Mouse (Mus musculus) forebrain, embryonic 11.5 days (tissue): ENCODE measurements at regions not wholly inside any gene's neighbourhood (a gene's known extent, or its start where the extent isn't known, plus 50 kb on each side); places are given as distances from the start of the nearest gene placed in this dataset.

Source experiments
- ATAC-seq: fragments of 200-750 bp; cut with Nextera tagmentation; replicated peaks from 2 replicates; pipeline ENCODE4 v1.8.0; 2017; ENCODE audit warnings: moderate TSS enrichment; ENCODE audit not compliant: low FRiP score
- DNase-seq: peaks from one replicate; pipeline ENCODE4 v3.0.0-alpha.2; 2017; ENCODE audit warnings: low spot score
- H3K27ac ChIP-seq: fragments of 300-500 bp; sonication (generic); 2 replicates; pipeline ENCODE4 v1.5.1; 2014; ENCODE audit warnings: low read depth, low read length
- H3K27me3 ChIP-seq: fragments of 300-500 bp; sonication (generic); 2 replicates; pipeline ENCODE4 v1.6.1; 2014; ENCODE audit warnings: mild to moderate bottlenecking, low read length, mixed read lengths; ENCODE audit not compliant: control insufficient read depth, insufficient read depth
- H3K36me3 ChIP-seq: fragments of 300-500 bp; sonication (generic); 2 replicates; pipeline ENCODE4 v1.6.1; 2014; ENCODE audit warnings: mild to moderate bottlenecking, low read length, moderate library complexity, mixed read lengths; ENCODE audit not compliant: control insufficient read depth, insufficient read depth
- H3K4me1 ChIP-seq: fragments of 300-500 bp; sonication (generic); replicated peaks from 2 replicates; pipeline ENCODE4 v1.6.1; 2014; ENCODE audit warnings: low read length, mixed read lengths; ENCODE audit not compliant: control insufficient read depth, insufficient read depth
- H3K4me2 ChIP-seq: fragments of 300-500 bp; sonication (generic); 2 replicates; pipeline ENCODE4 v1.6.1; 2014; ENCODE audit warnings: low read depth, mild to moderate bottlenecking, low read length, moderate library complexity, mixed read lengths; ENCODE audit not compliant: severe bottlenecking
- H3K4me3 ChIP-seq: fragments of 300-500 bp; sonication (generic); 2 replicates; pipeline ENCODE4 v1.5.1; 2014; ENCODE audit warnings: low read depth, low read length
- H3K9ac ChIP-seq: fragments of 300-500 bp; sonication (generic); 2 replicates; pipeline ENCODE4 v1.6.1; 2014; ENCODE audit warnings: low read length
- H3K9me3 ChIP-seq: fragments of 300-500 bp; sonication (generic); 2 replicates; pipeline ENCODE4 v1.6.1; 2016; ENCODE audit warnings: low read length, mixed read lengths; ENCODE audit not compliant: control insufficient read depth
- WGBS: fragments of 180-500 bp; shearing (Covaris S2); extraction: QIAGEN DNeasy Blood & Tissue Kit; methylation state at CpG from one replicate; pipeline ENCODE4 v1.1.7; 2014; 5-methylcytosine and 5-hydroxymethylcytosine counted together

GRCm38 (mm10) chr15:91916946-91917345 is 78.9 kb downstream of the Smgc start:
- Histone ChIP-seq H3K9ac (no peak overlapping the region), H3K4me2 (no peak overlapping the region), H3K27me3 (no peaks in the 10 kb centered on the region), H3K4me3 (no peak overlapping the region), H3K27ac (no peak overlapping the region), H3K36me3 (no peaks in the 10 kb centered on the region), H3K4me1 (no peaks in the 10 kb centered on the region), H3K9me3 (no peaks in the 10 kb centered on the region)
- DNase-seq: no peak
- 63% methylated on average over 3 of the region's 3 CpGs for WGBS
- ATAC-seq: no peak

GRCm38 (mm10) chr15:91917877-91918276 is 79.8 kb downstream of the Smgc start:
- WGBS: 64% methylated on average over 4 of the region's 4 CpGs
- ATAC-seq: no peak
- Histone ChIP-seq H3K9me3 (no peaks in the 10 kb centered on the region), H3K4me2 (no peak overlapping the region), H3K4me3 (no peak overlapping the region), H3K27me3 (no peaks in the 10 kb centered on the region), H3K36me3 (no peaks in the 10 kb centered on the region), H3K9ac (no peak overlapping the region), H3K27ac (no peak overlapping the region), H3K4me1 (no peaks in the 10 kb centered on the region)
- DNase-seq: no peak

- no peak for DNase-seq
- no peak for ATAC-seq
Observed at GRCm38 (mm10) chr15:91924542-91924941, 86.5 kb downstream of the Smgc start.

GRCm38 (mm10) chr15:91927492-91927891 is 89.4 kb downstream of the Smgc start:
- Histone ChIP-seq H3K4me3 (no peak overlapping the region), H3K27ac (no peak overlapping the region)

More at GRCm38 (mm10) chr15:91924542-91924941, 86.5 kb downstream of the Smgc start:
- Histone ChIP-seq H3K27ac (no peak overlapping the region), H3K27me3 (no peaks in the 10 kb centered on the region), H3K36me3 (no peaks in the 10 kb centered on the region), H3K4me3 (no peak overlapping the region), H3K9ac (no peak overlapping the region), H3K4me1 (no peaks in the 10 kb centered on the region), H3K4me2 (no peak overlapping the region), H3K9me3 (no peaks in the 10 kb centered on the region)
- WGBS: 86% methylated on average over 4 of the region's 4 CpGs

GRCm38 (mm10) chr15:91928511-91928910 is 90.4 kb downstream of the Smgc start:
- ATAC-seq (no peak), DNase-seq (no peak)
- Histone ChIP-seq H3K4me2 (no peak overlapping the region), H3K27me3 (no peaks in the 10 kb centered on the region), H3K9ac (no peak overlapping the region), H3K36me3 (no peaks in the 10 kb centered on the region), H3K4me3 (no peak overlapping the region), H3K27ac (no peak overlapping the region), H3K4me1 (no peaks in the 10 kb centered on the region), H3K9me3 (no peaks in the 10 kb centered on the region)
- 70% methylated on average over 7 of the region's 7 CpGs for WGBS

More at GRCm38 (mm10) chr15:91927492-91927891, 89.4 kb downstream of the Smgc start:
- ATAC-seq (no peak), DNase-seq (peak; percentile 54)
- Histone ChIP-seq H3K4me2 (no peak overlapping the region), H3K9ac (no peak overlapping the region), H3K9me3 (no peaks in the 10 kb centered on the region), H3K27me3 (no peaks in the 10 kb centered on the region), H3K4me1 (no peaks in the 10 kb centered on the region), H3K36me3 (no peaks in the 10 kb centered on the region)
- 18% methylated on average over 3 of the region's 3 CpGs for WGBS

GRCm38 (mm10) chr15:91957273-91957672 is 93.7 kb upstream of the Cntn1 start:
- no peak overlapping the region for H3K4me3 ChIP-seq
- H3K27ac ChIP-seq: no peak overlapping the region
- H3K4me1 ChIP-seq: no peaks in the 10 kb centered on the region
- no peak overlapping the region for H3K9ac ChIP-seq
- H3K4me2 ChIP-seq: no peak overlapping the region
- DNase-seq: no peak
- no peak for ATAC-seq
- no peaks in the 10 kb centered on the region for H3K9me3 ChIP-seq
- WGBS: 79% methylated on average over 2 of the region's 2 CpGs
- H3K36me3 ChIP-seq: no peaks in the 10 kb centered on the region
- H3K27me3 ChIP-seq: no peaks in the 10 kb centered on the region

- ATAC-seq (no peak), DNase-seq (no peak)
- Histone ChIP-seq H3K36me3 (no peaks in the 10 kb centered on the region), H3K9me3 (no peaks in the 10 kb centered on the region), H3K27ac (no peak overlapping the region), H3K4me1 (no peaks in the 10 kb centered on the region), H3K4me3 (no peak overlapping the region), H3K4me2 (no peak overlapping the region), H3K27me3 (no peaks in the 10 kb centered on the region), H3K9ac (no peak overlapping the region)
- 83% methylated on average over 10 of the region's 10 CpGs for WGBS
Observed at GRCm38 (mm10) chr15:91965172-91965571, 85.8 kb upstream of the Cntn1 start.

GRCm38 (mm10) chr15:91969378-91969777 is 81.6 kb upstream of the Cntn1 start:
- Histone ChIP-seq H3K27ac (no peak overlapping the region), H3K4me3 (no peak overlapping the region), H3K4me1 (no peaks in the 10 kb centered on the region), H3K36me3 (no peaks in the 10 kb centered on the region), H3K9me3 (no peaks in the 10 kb centered on the region), H3K27me3 (no peaks in the 10 kb centered on the region), H3K9ac (no peak overlapping the region), H3K4me2 (no peak overlapping the region)
- ATAC-seq (peak; percentile 77), DNase-seq (peak; percentile 80)
- WGBS: 27% methylated on average over 10 of the region's 10 CpGs

- H3K27me3 ChIP-seq: no peaks in the 10 kb centered on the region
- no peaks in the 10 kb centered on the region for H3K9me3 ChIP-seq
- no peaks in the 10 kb centered on the region for H3K36me3 ChIP-seq
- 31% methylated on average over 3 of the region's 3 CpGs for WGBS
- H3K4me2 ChIP-seq: no peak overlapping the region
- DNase-seq (no peak), ATAC-seq (no peak)
- no peaks in the 10 kb centered on the region for H3K4me1 ChIP-seq
- no peak overlapping the region for H3K4me3 ChIP-seq
- no peak overlapping the region for H3K9ac ChIP-seq
- no peak overlapping the region for H3K27ac ChIP-seq
Observed at GRCm38 (mm10) chr15:91971411-91971810, 79.6 kb upstream of the Cntn1 start.
